Mouse (Mus musculus) myocyte (in vitro differentiated cells): ENCODE results near the gene Pptc7. TPM values are rescaled to one million over a fixed set of nuclear protein-coding genes. Genes with fewer than 3 reads are reported as not detected.

Source experiments
- H3K27me3 ChIP-seq: one replicate; pipeline ENCODE4 v1.6.1; 2011; ENCODE audit not compliant: control insufficient read depth, insufficient read depth, insufficient read length
- H3K36me3 ChIP-seq: one replicate; pipeline ENCODE4 v1.6.1; 2011; ENCODE audit not compliant: control insufficient read depth, insufficient read depth
- H3K4me2 ChIP-seq: one replicate; pipeline ENCODE4 v1.6.1; 2011; ENCODE audit warnings: low read depth, control low read depth
- H3K4me3 ChIP-seq: one replicate; pipeline ENCODE4 v1.5.1; 2011; ENCODE audit warnings: mild to moderate bottlenecking, control low read depth, moderate library complexity
- H3K79me2 ChIP-seq: one replicate; pipeline ENCODE4 v1.6.1; 2011; ENCODE audit not compliant: control insufficient read depth, insufficient read depth
- H3ac ChIP-seq: one replicate; pipeline ENCODE4 v1.6.1; 2011; ENCODE audit not compliant: control insufficient read depth, insufficient read length
- CEBPB ChIP-seq: IDR thresholded peaks from 2 replicates; pipeline ENCODE4 v1.6.1; 2011; ENCODE audit warnings: mild to moderate bottlenecking, moderate library complexity; ENCODE audit not compliant: poor library complexity, insufficient read depth, severe bottlenecking
- E2F4 ChIP-seq: IDR thresholded peaks from one replicate; pipeline ENCODE4 v1.6.1; 2011; ENCODE audit warnings: mild to moderate bottlenecking, control low read depth, moderate library complexity; ENCODE audit not compliant: insufficient read depth
- MAX ChIP-seq: IDR thresholded peaks from one replicate; pipeline ENCODE4 v1.6.1; 2011; ENCODE audit warnings: low read depth, mild to moderate bottlenecking, control low read depth
- MYOD1 ChIP-seq, 3 experiments: IDR thresholded peaks; one replicate each; pipeline ENCODE4 v1.6.1; 2011; ENCODE audit warnings: control low read depth in 2 of 3, low read depth in 2 of 3, mild to moderate bottlenecking in 2 of 3, moderate library complexity in 1 of 3; ENCODE audit not compliant: insufficient read length in 2 of 3, control insufficient read depth in 1 of 3
- MYOG ChIP-seq, 3 experiments: IDR thresholded peaks; one replicate each; pipeline ENCODE4 v1.6.1; 2011; ENCODE audit warnings: control low read depth in 2 of 3, low read depth in 2 of 3, mild to moderate bottlenecking in 2 of 3; ENCODE audit not compliant: insufficient read length in 2 of 3, control insufficient read depth in 1 of 3, insufficient read depth in 1 of 3
- POLR2A ChIP-seq: IDR thresholded peaks from one replicate; pipeline ENCODE4 v1.6.1; 2011; ENCODE audit warnings: low read depth, mild to moderate bottlenecking, control low read depth, moderate library complexity; ENCODE audit not compliant: insufficient read length
- POLR2AphosphoS2 ChIP-seq: IDR thresholded peaks from one replicate; pipeline ENCODE4 v1.6.1; 2011; ENCODE audit warnings: low read depth, control low read depth; ENCODE audit not compliant: insufficient read length
- REST ChIP-seq: IDR thresholded peaks from one replicate; pipeline ENCODE4 v1.6.1; 2011; ENCODE audit warnings: mild to moderate bottlenecking, control low read depth, moderate library complexity; ENCODE audit not compliant: insufficient read depth, insufficient read length
- SRF ChIP-seq: IDR thresholded peaks from one replicate; pipeline ENCODE4 v1.6.1; 2011; ENCODE audit warnings: low read depth; ENCODE audit not compliant: control insufficient read depth, insufficient read length
- TCF12 ChIP-seq: IDR thresholded peaks from one replicate; pipeline ENCODE4 v1.6.1; 2011; ENCODE audit warnings: mild to moderate bottlenecking, control low read depth; ENCODE audit not compliant: poor library complexity, insufficient read depth, severe bottlenecking
- TCF3 ChIP-seq: IDR thresholded peaks from one replicate; pipeline ENCODE4 v1.6.1; 2011; ENCODE audit warnings: low read depth, control low read depth; ENCODE audit not compliant: insufficient read length
- USF1 ChIP-seq: IDR thresholded peaks from one replicate; pipeline ENCODE4 v1.6.1; 2011; ENCODE audit warnings: low read depth, mild to moderate bottlenecking, control low read depth, moderate library complexity
- polyA plus RNA-seq: library from polyadenylated mRNA; unstranded; fragments of >200 nt; fragmentation: generic; extraction: Trizol; gene quantifications from one replicate; pipeline ENCODE4 v1.2.1, GENCODE M21; 2012; ENCODE audit warnings: missing spikeins

The Pptc7 gene
- polyA plus RNA-seq, 1 experiment = 6.2 TPM

DNA sequence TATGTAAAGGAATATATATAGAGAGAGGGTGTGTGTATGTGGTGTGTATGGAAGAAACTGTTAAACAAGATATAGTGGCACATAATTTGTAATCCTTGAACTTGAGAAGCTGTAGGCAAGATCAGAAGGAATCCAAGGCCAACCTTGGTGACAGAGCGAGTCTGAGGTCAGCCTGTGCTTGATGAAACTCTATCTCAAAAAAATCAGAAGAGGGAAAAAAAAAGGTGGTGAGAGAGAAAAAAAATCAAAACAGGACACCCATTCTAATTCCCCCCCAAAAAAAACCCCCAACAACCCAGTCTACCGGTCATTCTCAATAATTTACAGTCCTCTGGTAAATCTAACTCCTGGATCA lies 360 bp upstream of the Pptc7 start:
- Histone ChIP-seq H3K4me2 (peak overlapping the region; percentile 82), H3ac (peak overlapping the region; percentile 96), H3K79me2 (peaks cover 40% of the 10 kb centered on the region), H3K27me3 (no peaks in the 10 kb centered on the region), H3K4me3 (peak overlapping the region; percentile 54), H3K36me3 (no peaks in the 10 kb centered on the region)
- TF ChIP-seq POLR2AphosphoS2 = no peak
- TF ChIP-seq TCF3 = no peak
- no peak for TF ChIP-seq MYOG (IDR thresholded peaks at IDR 0.05; ENCODE audit: control insufficient read depth in 1 of 3, insufficient read depth in 1 of 3, insufficient read length in 2 of 3, low read depth in 2 of 3)
- TF ChIP-seq USF1 = no peak
- no peak for TF ChIP-seq MAX
- no peak for TF ChIP-seq TCF12

DNA sequence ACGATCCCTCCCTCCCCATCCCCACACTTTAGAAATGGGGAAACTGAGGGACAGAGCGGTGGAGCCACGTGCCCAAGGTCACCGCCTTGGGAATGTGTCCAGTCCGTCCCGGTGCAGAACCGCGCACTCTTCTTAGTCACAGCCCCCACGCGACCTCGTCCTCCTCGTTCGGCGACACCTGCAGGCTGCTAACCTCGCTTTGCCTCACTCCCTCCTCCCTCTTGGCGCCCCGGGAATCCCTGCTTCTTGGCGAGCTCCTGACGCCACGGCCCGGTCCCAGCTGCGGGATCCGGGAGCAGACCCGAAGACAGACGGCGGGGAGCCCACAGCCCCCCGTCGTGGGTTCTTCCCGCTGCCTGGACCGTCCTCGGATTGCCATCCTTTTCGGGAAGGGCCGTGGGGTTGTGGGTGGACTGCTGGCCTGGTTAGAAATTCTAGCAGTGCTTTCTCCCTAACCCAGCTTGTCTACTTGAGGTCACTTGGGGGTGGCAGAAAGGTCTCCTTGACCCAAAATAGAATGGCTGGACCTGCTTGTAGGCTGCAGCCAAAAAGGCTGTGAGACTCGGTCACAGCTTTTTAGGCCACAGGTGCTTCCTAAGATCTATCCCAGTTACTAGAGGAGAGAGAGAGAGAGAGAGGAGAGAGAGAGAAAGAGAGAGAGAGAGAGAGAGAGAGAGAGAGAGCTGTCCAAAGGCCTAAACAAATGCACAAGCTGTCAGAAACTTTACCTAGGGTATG lies 1.0 kb downstream of the Pptc7 start:
- H3K27me3 ChIP-seq = no peaks in the 10 kb centered on the region
- H3ac ChIP-seq = peak overlapping the region; percentile 96
- peak overlapping the region; percentile 91 for H3K4me2 ChIP-seq
- H3K4me3 ChIP-seq = peak overlapping the region; percentile 54
- H3K36me3 ChIP-seq = no peaks in the 10 kb centered on the region
- TF ChIP-seq POLR2A (no peak), MYOD1 (IDR thresholded peaks at IDR 0.05; ENCODE audit: control insufficient read depth in 1 of 3, insufficient read length in 2 of 3, low read depth in 2 of 3) (peak in 1 of 3 experiments; percentile 33)
- H3K79me2 ChIP-seq = peaks cover 54% of the 10 kb centered on the region

DNA sequence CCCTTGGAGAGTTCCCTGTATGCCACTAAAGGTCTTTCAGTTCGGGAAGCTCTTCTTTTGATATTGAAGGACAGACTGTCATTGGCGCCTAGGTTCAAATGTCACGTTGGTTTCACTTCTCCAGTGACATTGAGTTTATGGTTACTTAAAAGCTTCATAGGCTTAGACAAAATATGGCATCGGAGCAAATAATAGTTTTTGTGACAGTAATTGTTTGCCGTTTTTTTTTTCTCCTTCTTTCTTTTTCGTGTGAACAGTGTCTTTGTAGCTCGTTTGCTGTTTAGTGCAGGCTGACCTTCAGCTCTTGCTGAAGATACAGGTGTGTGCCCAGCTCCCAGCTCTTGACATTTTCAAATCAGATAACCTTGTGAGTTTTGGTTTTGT lies 1.6 kb downstream of the Pptc7 start:
- Histone ChIP-seq H3ac (peak overlapping the region; percentile 96), H3K4me2 (peak overlapping the region; percentile 91), H3K36me3 (no peaks in the 10 kb centered on the region), H3K79me2 (peaks cover 60% of the 10 kb centered on the region), H3K4me3 (peak overlapping the region; percentile 54), H3K27me3 (no peaks in the 10 kb centered on the region)
- TF ChIP-seq USF1 = no peak
- TF ChIP-seq MYOD1 (IDR thresholded peaks at IDR 0.05; ENCODE audit: control insufficient read depth in 1 of 3, insufficient read length in 2 of 3, low read depth in 2 of 3) = no peak

- H3K4me2 ChIP-seq = peak overlapping the region; percentile 91
- peaks cover 63% of the 10 kb centered on the region for H3K79me2 ChIP-seq
- no peaks in the 10 kb centered on the region for H3K27me3 ChIP-seq
- peak overlapping the region; percentile 54 for H3K4me3 ChIP-seq
- TF ChIP-seq USF1 (no peak), POLR2A (no peak), SRF (no peak), MAX (no peak), TCF3 (no peak), MYOG (IDR thresholded peaks at IDR 0.05; ENCODE audit: control insufficient read depth in 1 of 3, insufficient read depth in 1 of 3, insufficient read length in 2 of 3, low read depth in 2 of 3) (no peak), MYOD1 (IDR thresholded peaks at IDR 0.05; ENCODE audit: control insufficient read depth in 1 of 3, insufficient read length in 2 of 3, low read depth in 2 of 3) (no peak), POLR2AphosphoS2 (no peak), REST (no peak), E2F4 (no peak), TCF12 (no peak), CEBPB (no peak)
- no peaks in the 10 kb centered on the region for H3K36me3 ChIP-seq
- no peak overlapping the region for H3ac ChIP-seq
Observed at GRCm38 (mm10) chr5:122286191-122286590, 2.0 kb downstream of the Pptc7 start.

DNA sequence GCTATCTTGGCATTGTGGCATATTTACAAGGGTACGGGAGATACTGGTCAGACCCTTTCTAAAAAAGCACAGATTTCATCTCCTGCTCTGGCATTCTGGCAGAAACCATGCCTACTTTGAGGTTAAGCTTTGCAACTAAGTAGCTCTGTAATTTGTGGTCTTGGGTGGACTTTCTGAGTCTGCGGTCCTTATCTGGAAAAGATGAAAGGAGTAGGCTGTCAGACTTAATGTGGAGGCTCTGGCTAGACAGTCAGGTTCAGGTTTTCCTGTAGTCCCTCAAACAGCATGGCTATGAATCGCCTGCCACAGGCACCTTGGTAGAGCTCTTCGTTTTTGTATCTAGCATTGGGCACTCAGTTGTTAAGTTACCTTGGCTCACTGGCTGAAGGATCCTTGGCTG lies 2.9 kb downstream of the Pptc7 start:
- no peak overlapping the region for H3K4me3 ChIP-seq
- H3K4me2 ChIP-seq = no peak overlapping the region
- TF ChIP-seq MYOD1 (IDR thresholded peaks at IDR 0.05; ENCODE audit: control insufficient read depth in 1 of 3, insufficient read length in 2 of 3, low read depth in 2 of 3) (no peak), E2F4 (no peak), REST (no peak), CEBPB (no peak), POLR2AphosphoS2 (no peak), TCF12 (no peak), USF1 (no peak), SRF (no peak), POLR2A (no peak), TCF3 (no peak), MAX (no peak), MYOG (IDR thresholded peaks at IDR 0.05; ENCODE audit: control insufficient read depth in 1 of 3, insufficient read depth in 1 of 3, insufficient read length in 2 of 3, low read depth in 2 of 3) (no peak)
- no peaks in the 10 kb centered on the region for H3K27me3 ChIP-seq
- no peak overlapping the region for H3ac ChIP-seq
- H3K79me2 ChIP-seq = peaks cover 70% of the 10 kb centered on the region
- no peaks in the 10 kb centered on the region for H3K36me3 ChIP-seq
